Mouse (Mus musculus) CH12.LX (cell line): ENCODE data around the gene Sult1a1. TPM values are rescaled to one million over a fixed set of nuclear protein-coding genes. Genes with fewer than 3 reads are reported as not detected.

ENCODE experiments used
- EP300 ChIP-seq: IDR thresholded peaks from 2 replicates; pipeline ENCODE4 v1.6.1; 2011; ENCODE audit warnings: low read length, improper control_type of control experiment
- JUND ChIP-seq: conservative IDR thresholded peaks from 2 replicates; pipeline ENCODE4 v1.6.1; 2011; ENCODE audit warnings: low read depth, low read length, improper control_type of control experiment
- NRF1 ChIP-seq: IDR thresholded peaks from 2 replicates; pipeline ENCODE4 v1.6.1; 2014; ENCODE audit warnings: low read depth, mild to moderate bottlenecking, inconsistent platforms, low read length, improper control_type of control experiment, moderate library complexity
- polyA plus RNA-seq: library from polyadenylated mRNA; unstranded; fragments of >175 nt; gene quantifications from 2 replicates; pipeline ENCODE4 v1.2.1, GENCODE M21; 2012; ENCODE audit warnings: low read depth; ENCODE audit not compliant: insufficient read length
- total RNA-seq, 2 experiments: library from RNA; depleted of rRNA; stranded (reverse); fragments of 300-350 nt in 1 of 2; fragments of >200 nt in 1 of 2; gene quantifications; 2 replicates each; pipeline ENCODE4 v1.2.3; 2012 to 2014

Sult1a1 gene
- total and polyA plus RNA-seq, 3 experiments, result 0.34 to 0.87 (median 0.87) TPM

- TF ChIP-seq NRF1 (no peak), JUND (no peak), EP300 (no peak)
- TF ChIP-seq, all 38 proteins: peak for 0
Observed at GRCm38 (mm10) chr7:126623381-126623780, 52.9 kb downstream of the Sult1a1 start (continued).

Other genes starting within 250 kb of the Sult1a1 start
Only the 20 nearest of the 26 such genes appear.
- gene Atxn2l, start 173.0 kb downstream of the Sult1a1 start, total RNA-seq (2012; rRNA removed), result 42.4 and 64.2 TPM in 2 replicates
- 16.5 and 18.8 TPM in 2 replicates for gene Atxn2l, start 173.0 kb downstream of the Sult1a1 start, total RNA-seq (2014; rRNA removed)
- gene Atxn2l, start 173.0 kb downstream of the Sult1a1 start, polyA plus RNA-seq, result 104 and 122 TPM in 2 replicates
- 246 and 276 TPM in 2 replicates for gene Eif3c, start 110.0 kb downstream of the Sult1a1 start, total RNA-seq (2012; rRNA removed)
- gene Eif3c, start 110.0 kb downstream of the Sult1a1 start, total RNA-seq (2014; rRNA removed), result 194 and 202 TPM in 2 replicates
- 330 and 348 TPM in 2 replicates for gene Eif3c, start 110.0 kb downstream of the Sult1a1 start, polyA plus RNA-seq
- 1.3 and 1.8 TPM in 2 replicates for gene Apobr, start 91.5 kb downstream of the Sult1a1 start, total RNA-seq (2012; rRNA removed)
- 1.5 and 1.6 TPM in 2 replicates for gene Apobr, start 91.5 kb downstream of the Sult1a1 start, total RNA-seq (2014; rRNA removed)
- 9.7 and 10.1 TPM in 2 replicates for gene Apobr, start 91.5 kb downstream of the Sult1a1 start, polyA plus RNA-seq
- 20.7 and 21.9 TPM in 2 replicates for gene Cln3, start 90.6 kb downstream of the Sult1a1 start, total RNA-seq (2012; rRNA removed)
- gene Cln3, start 90.6 kb downstream of the Sult1a1 start, total RNA-seq (2014; rRNA removed), result 19.1 and 19.2 TPM in 2 replicates
- gene Cln3, start 90.6 kb downstream of the Sult1a1 start, polyA plus RNA-seq, result 46.2 and 47.2 TPM in 2 replicates
- gene Il27, start 81.5 kb downstream of the Sult1a1 start, total RNA-seq (2012; rRNA removed), result not detected in 2 replicates
- gene Il27, start 81.5 kb downstream of the Sult1a1 start, total RNA-seq (2014; rRNA removed), result not detected in 2 replicates
- gene Il27, start 81.5 kb downstream of the Sult1a1 start, polyA plus RNA-seq, result 0.31 TPM in 1 of 2 replicates, not detected in the other
- gene Nupr1, start 45.6 kb downstream of the Sult1a1 start, total RNA-seq (2012; rRNA removed), result 4.9 and 13.9 TPM in 2 replicates
- 5.5 and 6.4 TPM in 2 replicates for gene Nupr1, start 45.6 kb downstream of the Sult1a1 start, total RNA-seq (2014; rRNA removed)
- 12.5 and 13.5 TPM in 2 replicates for gene Nupr1, start 45.6 kb downstream of the Sult1a1 start, polyA plus RNA-seq
- 45.9 and 55.6 TPM in 2 replicates for gene Sgf29, start 27.1 kb downstream of the Sult1a1 start, total RNA-seq (2012; rRNA removed)
- gene Sgf29, start 27.1 kb downstream of the Sult1a1 start, total RNA-seq (2014; rRNA removed), result 20.5 and 31.7 TPM in 2 replicates
- 70.0 and 71.7 TPM in 2 replicates for gene Sgf29, start 27.1 kb downstream of the Sult1a1 start, polyA plus RNA-seq
- 136 and 155 TPM in 2 replicates for gene Bola2, start 19.0 kb upstream of the Sult1a1 start, total RNA-seq (2012; rRNA removed)
- gene Bola2, start 19.0 kb upstream of the Sult1a1 start, total RNA-seq (2014; rRNA removed), result 60.4 and 72.8 TPM in 2 replicates
- gene Bola2, start 19.0 kb upstream of the Sult1a1 start, polyA plus RNA-seq, result 341 and 353 TPM in 2 replicates
- 5.0 and 5.6 TPM in 2 replicates for gene Slx1b, start 19.4 kb upstream of the Sult1a1 start, total RNA-seq (2012; rRNA removed)
- 4.4 and 4.7 TPM in 2 replicates for gene Slx1b, start 19.4 kb upstream of the Sult1a1 start, total RNA-seq (2014; rRNA removed)
- gene Slx1b, start 19.4 kb upstream of the Sult1a1 start, polyA plus RNA-seq, result 5.6 and 8.3 TPM in 2 replicates
- gene Coro1a, start 31.4 kb upstream of the Sult1a1 start, total RNA-seq (2012; rRNA removed), result 287 and 312 TPM in 2 replicates
- 349 and 371 TPM in 2 replicates for gene Coro1a, start 31.4 kb upstream of the Sult1a1 start, total RNA-seq (2014; rRNA removed)
- 203 and 228 TPM in 2 replicates for gene Coro1a, start 31.4 kb upstream of the Sult1a1 start, polyA plus RNA-seq
- gene Mapk3, start 83.2 kb upstream of the Sult1a1 start, total RNA-seq (2012; rRNA removed), result 13.2 and 25.3 TPM in 2 replicates
- 20.3 and 22.4 TPM in 2 replicates for gene Mapk3, start 83.2 kb upstream of the Sult1a1 start, total RNA-seq (2014; rRNA removed)
- 38.9 and 48.5 TPM in 2 replicates for gene Mapk3, start 83.2 kb upstream of the Sult1a1 start, polyA plus RNA-seq
- 1.0 and 1.5 TPM in 2 replicates for gene Gdpd3, start 89.9 kb upstream of the Sult1a1 start, total RNA-seq (2012; rRNA removed)
- 0.63 and 1.3 TPM in 2 replicates for gene Gdpd3, start 89.9 kb upstream of the Sult1a1 start, total RNA-seq (2014; rRNA removed)
- gene Gdpd3, start 89.9 kb upstream of the Sult1a1 start, polyA plus RNA-seq, result 1.6 and 2.2 TPM in 2 replicates
- 13.9 and 38.9 TPM in 2 replicates for gene Ypel3, start 100.5 kb upstream of the Sult1a1 start, total RNA-seq (2012; rRNA removed)
- 26.0 and 33.9 TPM in 2 replicates for gene Ypel3, start 100.5 kb upstream of the Sult1a1 start, total RNA-seq (2014; rRNA removed)
- 40.5 and 44.0 TPM in 2 replicates for gene Ypel3, start 100.5 kb upstream of the Sult1a1 start, polyA plus RNA-seq
- 15.2 and 15.8 TPM in 2 replicates for gene Tbx6, start 105.1 kb upstream of the Sult1a1 start, total RNA-seq (2012; rRNA removed)
- gene Tbx6, start 105.1 kb upstream of the Sult1a1 start, total RNA-seq (2014; rRNA removed), result 12.3 and 12.8 TPM in 2 replicates
- 29.2 and 31.5 TPM in 2 replicates for gene Tbx6, start 105.1 kb upstream of the Sult1a1 start, polyA plus RNA-seq
- 201 and 213 TPM in 2 replicates for gene Ppp4c, start 116.1 kb upstream of the Sult1a1 start, total RNA-seq (2012; rRNA removed)
- 175 and 195 TPM in 2 replicates for gene Ppp4c, start 116.1 kb upstream of the Sult1a1 start, total RNA-seq (2014; rRNA removed)
- 161 and 168 TPM in 2 replicates for gene Ppp4c, start 116.1 kb upstream of the Sult1a1 start, polyA plus RNA-seq
- gene Fam57b, start 121.2 kb upstream of the Sult1a1 start, total RNA-seq (2012; rRNA removed), result 0.30 TPM in 1 of 2 replicates, not detected in the other
- not detected in 2 replicates for gene Fam57b, start 121.2 kb upstream of the Sult1a1 start, total RNA-seq (2014; rRNA removed)
- not detected in 2 replicates for gene Fam57b, start 121.2 kb upstream of the Sult1a1 start, polyA plus RNA-seq
- not detected in 2 replicates for gene 4930451I11Rik, start 155.2 kb upstream of the Sult1a1 start, total RNA-seq (2012; rRNA removed)
- not detected in 2 replicates for gene 4930451I11Rik, start 155.2 kb upstream of the Sult1a1 start, total RNA-seq (2014; rRNA removed)
- gene 4930451I11Rik, start 155.2 kb upstream of the Sult1a1 start, polyA plus RNA-seq, result not detected in 2 replicates
- 1.9 and 3.4 TPM in 2 replicates for gene Doc2a, start 171.0 kb upstream of the Sult1a1 start, total RNA-seq (2012; rRNA removed)
- not detected in 2 replicates for gene Doc2a, start 171.0 kb upstream of the Sult1a1 start, total RNA-seq (2014; rRNA removed)
- gene Doc2a, start 171.0 kb upstream of the Sult1a1 start, polyA plus RNA-seq, result not detected in 2 replicates
- gene Hirip3, start 185.5 kb upstream of the Sult1a1 start, total RNA-seq (2012; rRNA removed), result 70.9 and 103 TPM in 2 replicates
- gene Hirip3, start 185.5 kb upstream of the Sult1a1 start, total RNA-seq (2014; rRNA removed), result 42.4 and 44.7 TPM in 2 replicates
- 190 and 267 TPM in 2 replicates for gene Hirip3, start 185.5 kb upstream of the Sult1a1 start, polyA plus RNA-seq
- gene Ino80e, start 185.9 kb upstream of the Sult1a1 start, total RNA-seq (2012; rRNA removed), result 73.9 and 109 TPM in 2 replicates
- 73.6 and 78.4 TPM in 2 replicates for gene Ino80e, start 185.9 kb upstream of the Sult1a1 start, total RNA-seq (2014; rRNA removed)
- 216 and 243 TPM in 2 replicates for gene Ino80e, start 185.9 kb upstream of the Sult1a1 start, polyA plus RNA-seq